Mouse (Mus musculus) embryonic facial prominence, embryonic 11.5 days (tissue): ENCODE measurements around the gene Cct3. TPM values are rescaled to one million over a fixed set of nuclear protein-coding genes. Genes with fewer than 3 reads are reported as not detected.

Experiments used
- ATAC-seq: fragments of 200-750 bp; cut with Nextera tagmentation; replicated peaks from 2 replicates; pipeline ENCODE4 v1.8.0; 2017; ENCODE audit warnings: low read depth; ENCODE audit not compliant: insufficient number of reproducible peaks, low FRiP score, low TSS enrichment
- DNase-seq: peaks from one replicate; pipeline ENCODE4 v3.0.0-alpha.2; 2015; ENCODE audit warnings: low spot score
- H3K27ac ChIP-seq: fragments of 300-500 bp; sonication (generic); replicated peaks from 2 replicates; pipeline ENCODE4 v1.5.1; 2014; ENCODE audit warnings: mild to moderate bottlenecking, low read depth, low read length, control low read depth
- H3K27me3 ChIP-seq: fragments of 300-500 bp; sonication (generic); 2 replicates; pipeline ENCODE4 v1.6.1; 2014; ENCODE audit warnings: mild to moderate bottlenecking, low read length, moderate library complexity, mixed read lengths; ENCODE audit not compliant: control insufficient read depth, insufficient read depth
- H3K36me3 ChIP-seq: fragments of 300-500 bp; sonication (generic); replicated peaks from 2 replicates; pipeline ENCODE4 v1.6.1; 2014; ENCODE audit warnings: low read depth, mild to moderate bottlenecking, low read length, moderate library complexity, mixed read lengths; ENCODE audit not compliant: control insufficient read depth, insufficient read depth
- H3K4me1 ChIP-seq: fragments of 300-500 bp; sonication (generic); 2 replicates; pipeline ENCODE4 v1.6.1; 2014; ENCODE audit warnings: low read length, mixed read lengths; ENCODE audit not compliant: control insufficient read depth, insufficient read depth
- H3K4me2 ChIP-seq: fragments of 300-500 bp; sonication (generic); 2 replicates; pipeline ENCODE4 v1.6.1; 2014; ENCODE audit warnings: low read depth, mild to moderate bottlenecking, control low read depth, low read length, moderate library complexity
- H3K4me3 ChIP-seq: fragments of 300-500 bp; sonication (generic); 2 replicates; pipeline ENCODE4 v1.5.1; 2014; ENCODE audit warnings: low read depth, low read length, control low read depth
- H3K9ac ChIP-seq: fragments of 300-500 bp; sonication (generic); replicated peaks from 2 replicates; pipeline ENCODE4 v1.6.1; 2014; ENCODE audit warnings: mild to moderate bottlenecking, control low read depth, low read length
- H3K9me3 ChIP-seq: fragments of 300-500 bp; sonication (generic); replicated peaks from 2 replicates; pipeline ENCODE4 v1.6.1; 2016; ENCODE audit warnings: mild to moderate bottlenecking, low read length, inconsistent platforms, mixed read lengths; ENCODE audit not compliant: control insufficient read depth
- WGBS: fragments of 180-500 bp; shearing (Covaris S2); extraction: QIAGEN DNeasy Blood & Tissue Kit; methylation state at CpG from one replicate; pipeline ENCODE4 v1.1.7; 2014; 5-methylcytosine and 5-hydroxymethylcytosine counted together
- polyA plus RNA-seq: library from polyadenylated mRNA; unstranded; fragments of >200 nt; fragmentation: Nextera tagmentation; extraction: Ambion mirVana; gene quantifications from 2 replicates; pipeline ENCODE4 v1.2.1, GENCODE M21; 2014

Gene Cct3
- polyA plus RNA-seq, 1 experiment from 2014 or later: 788 TPM

GRCm38 (mm10) chr3:88297321-88297851 is 470 bp downstream of the Cct3 start:
- DNase-seq (peak; percentile 18), ATAC-seq (no peak)
- Histone ChIP-seq H3K9me3 (no peaks in the 10 kb centered on the region), H3K4me2 (peak overlapping the region; percentile 49), H3K27ac (peak overlapping the region; percentile 87), H3K4me1 (no peaks in the 10 kb centered on the region), H3K9ac (peak overlapping the region; percentile 90), H3K36me3 (peaks cover 10% of the 10 kb centered on the region), H3K27me3 (no peaks in the 10 kb centered on the region), H3K4me3 (peak overlapping the region; percentile 83)
- under 1% methylated on average over 30 of the region's 30 CpGs for WGBS

DNA sequence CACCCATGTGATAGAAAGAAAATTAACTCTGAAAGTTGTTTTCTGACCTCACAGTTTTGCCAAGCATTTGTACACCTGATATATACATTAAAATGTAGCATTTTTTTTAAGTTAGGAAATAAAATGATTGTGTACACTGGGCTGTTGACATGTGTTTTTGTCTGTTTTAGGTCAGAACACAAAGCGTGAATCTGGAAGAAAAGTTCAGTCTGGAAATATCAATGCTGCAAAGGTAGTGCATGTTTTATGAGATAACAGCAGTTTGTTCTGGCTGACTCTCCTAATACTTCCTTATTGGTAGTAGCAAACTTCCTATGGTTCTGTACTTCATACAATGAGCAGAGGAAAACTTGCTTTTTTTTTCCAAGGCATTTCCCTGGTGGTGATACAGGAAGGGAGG is 2.3 kb downstream of the Cct3 start:
- Histone ChIP-seq H3K4me1 (no peaks in the 10 kb centered on the region), H3K4me2 (no peak overlapping the region), H3K36me3 (peaks cover 16% of the 10 kb centered on the region), H3K4me3 (no peak overlapping the region), H3K9ac (no peak overlapping the region), H3K27me3 (no peaks in the 10 kb centered on the region), H3K9me3 (no peaks in the 10 kb centered on the region), H3K27ac (no peak overlapping the region)
- no peak for DNase-seq
- WGBS: 97% methylated on average over 1 of the region's 1 CpGs
- no peak for ATAC-seq

DNA sequence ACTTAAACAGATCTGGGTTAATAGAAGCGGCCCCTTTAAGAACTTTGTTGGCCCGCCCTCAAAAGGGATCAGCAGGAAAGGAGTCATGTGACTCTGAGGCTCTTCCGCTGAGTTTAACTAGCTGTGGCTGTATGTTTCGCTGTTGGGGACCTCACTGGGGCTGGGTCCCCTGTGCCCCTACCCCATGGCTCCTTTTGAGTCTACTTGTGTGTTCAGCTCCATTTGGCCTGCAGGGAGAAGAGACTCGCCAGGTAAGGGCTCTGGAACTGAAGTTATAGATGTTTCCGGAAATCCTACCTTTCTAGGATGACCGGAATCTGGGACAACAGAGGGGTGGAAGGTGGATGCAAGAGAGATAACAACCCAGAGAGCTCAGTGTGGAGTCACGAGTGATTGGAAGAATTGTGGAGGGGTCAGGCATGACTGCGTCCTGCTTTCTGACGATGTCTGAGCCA is 28.1 kb downstream of the Cct3 start, which contains the start of gene Glmp:
Gene Glmp (plus strand): TSS at position 73 of the 455 bp plus-strand sequence.
- Histone ChIP-seq H3K9me3 (no peaks in the 10 kb centered on the region), H3K4me3 (peak within 1 kb of the TSS; percentile 46), H3K27ac (no peak within 1 kb of the TSS), H3K27me3 (no peaks in the 10 kb centered on the region), H3K4me2 (peak within 1 kb of the TSS; percentile 46), H3K4me1 (no peaks in the 10 kb centered on the region), H3K36me3 (peaks cover 12% of the 10 kb centered on the region), H3K9ac (peak within 1 kb of the TSS; percentile 68)
- ATAC-seq (peak; percentile 65; the same call in 1 of the 2 replicates), DNase-seq (peak; percentile 84)
- under 1% methylated on average over 10 of the region's 10 CpGs for WGBS

GRCm38 (mm10) chr3:88328956-88329355 is 32.0 kb downstream of the Cct3 start:
- Histone ChIP-seq H3K4me3 (no peak overlapping the region), H3K27ac (no peak overlapping the region), H3K36me3 (0 out of 2 replicates have a peak, but pooled peaks cover 2% of the 10 kb centered on the region), H3K9ac (no peak overlapping the region), H3K27me3 (no peaks in the 10 kb centered on the region), H3K4me1 (no peaks in the 10 kb centered on the region), H3K9me3 (no peaks in the 10 kb centered on the region), H3K4me2 (no peak overlapping the region)
- WGBS: 79% methylated on average over 5 of the region's 5 CpGs
- DNase-seq (no peak), ATAC-seq (no peak)

DNA sequence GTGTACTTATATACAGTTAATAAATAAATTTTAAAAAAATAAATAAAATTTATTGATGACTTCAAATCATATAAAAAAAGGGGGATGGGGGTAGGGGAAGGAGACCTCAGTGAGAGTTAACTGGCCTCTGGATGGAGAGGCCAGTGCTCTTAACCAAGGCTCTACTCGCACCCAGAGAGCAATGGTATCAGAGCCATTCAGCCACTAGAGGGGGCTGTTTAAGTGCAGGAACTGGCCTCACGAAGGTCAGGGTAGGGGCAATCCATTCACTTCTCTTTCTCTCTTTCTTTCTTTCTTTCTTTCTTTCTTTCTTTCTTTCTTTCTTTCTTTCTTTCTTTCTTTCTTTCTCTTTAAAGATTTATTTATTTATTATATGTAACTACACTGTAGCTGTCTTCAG is 34.4 kb downstream of the Cct3 start:
- Histone ChIP-seq H3K27ac (no peak overlapping the region), H3K36me3 (0 out of 2 replicates have a peak, but pooled peaks cover 2% of the 10 kb centered on the region), H3K27me3 (no peaks in the 10 kb centered on the region), H3K4me3 (no peak overlapping the region), H3K4me2 (no peak overlapping the region), H3K4me1 (no peaks in the 10 kb centered on the region), H3K9me3 (no peaks in the 10 kb centered on the region), H3K9ac (no peak overlapping the region)
- DNase-seq: peak; percentile 63
- WGBS: 27% methylated on average over 2 of the region's 2 CpGs
- ATAC-seq: no peak

DNA sequence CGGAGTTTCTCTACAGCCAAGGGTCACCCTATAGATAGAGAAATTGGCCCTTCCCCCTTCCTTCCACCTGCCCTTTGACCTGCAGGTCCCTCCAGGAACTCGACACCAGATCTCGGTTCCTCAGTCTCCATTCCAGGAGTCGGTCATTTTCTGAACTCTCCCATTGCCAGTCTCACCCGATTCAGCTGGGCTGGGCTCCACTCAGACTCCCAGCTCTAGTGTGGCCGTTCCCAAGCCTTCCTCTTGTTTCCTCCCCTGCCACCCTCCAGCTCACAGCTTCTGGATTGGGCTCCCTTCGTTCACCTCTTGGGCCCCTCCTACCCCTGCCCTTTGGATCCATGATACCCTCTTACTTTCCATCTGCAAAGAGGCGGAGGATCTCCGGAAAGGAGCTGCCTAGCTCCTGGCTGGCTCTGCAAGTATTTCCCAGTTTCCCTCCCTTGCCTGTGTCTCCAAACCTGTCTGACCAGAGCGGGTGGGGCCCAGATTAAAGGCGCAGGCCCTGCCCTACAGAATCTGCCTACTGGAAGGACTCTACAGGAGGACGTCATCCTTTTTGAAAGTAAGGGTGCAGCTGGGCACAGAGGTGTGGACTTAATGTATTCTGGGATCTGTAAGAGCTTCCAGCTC is 37.2 kb downstream of the Cct3 start:
- 39% methylated on average over 12 of the region's 12 CpGs for WGBS
- H3K4me1 ChIP-seq: 0 out of 2 replicates have a peak, but pooled peaks cover 3% of the 10 kb centered on the region
- no peaks in the 10 kb centered on the region for H3K36me3 ChIP-seq
- no peaks in the 10 kb centered on the region for H3K9me3 ChIP-seq
- no peak overlapping the region for H3K4me3 ChIP-seq
- no peak for DNase-seq
- no peak overlapping the region for H3K27ac ChIP-seq
- ATAC-seq: no peak
- peak overlapping the region; percentile 34 for H3K9ac ChIP-seq
- no peak overlapping the region for H3K4me2 ChIP-seq
- H3K27me3 ChIP-seq: no peaks in the 10 kb centered on the region

GRCm38 (mm10) chr3:88334902-88335435 is 38.1 kb downstream of the Cct3 start:
- no peak overlapping the region for H3K27ac ChIP-seq
- H3K4me1 ChIP-seq: 0 out of 2 replicates have a peak, but pooled peaks cover 3% of the 10 kb centered on the region
- no peak for DNase-seq
- no peaks in the 10 kb centered on the region for H3K27me3 ChIP-seq
- no peaks in the 10 kb centered on the region for H3K9me3 ChIP-seq
- H3K4me3 ChIP-seq: peak overlapping the region; percentile 89
- WGBS: 40% methylated on average over 3 of the region's 3 CpGs
- peak overlapping the region; percentile 74 for H3K4me2 ChIP-seq
- ATAC-seq: no peak
- peak overlapping the region; percentile 96 for H3K9ac ChIP-seq
- H3K36me3 ChIP-seq: no peaks in the 10 kb centered on the region
